Mouse (Mus musculus) frontal cortex, postnatal 36 days (tissue): ENCODE data around the gene Vmn1r57.
"Not testable (repeated sequence)": the region's sequence is repeated elsewhere in the genome, so short reads cannot be mapped to it uniquely, and the experiment has no call there.

Experiments
- DNase-seq, 2 experiments: peaks; one replicate each; pipeline ENCODE4 v3.0.0; 2022; ENCODE audit warnings: low spot score in 2 of 2

Vmn1r57 gene

DNA sequence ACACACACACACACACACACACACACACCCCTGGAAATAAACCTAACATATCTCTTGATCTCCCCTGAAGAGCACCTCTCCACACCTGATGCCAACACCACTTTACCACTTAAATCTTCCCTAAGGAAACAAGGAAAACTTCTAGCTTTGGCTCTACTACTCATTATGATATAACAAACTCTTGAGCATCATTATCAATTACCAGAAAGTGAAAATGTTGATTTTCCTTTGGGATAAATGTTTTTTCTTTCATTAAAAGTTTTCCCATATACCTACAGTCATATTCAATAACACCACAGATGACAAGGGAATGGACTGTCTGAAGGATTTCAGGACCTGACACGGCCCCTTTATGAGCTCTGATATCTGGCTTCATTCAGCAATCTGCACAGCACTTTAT lies at the start of gene Vmn1r57:
Vmn1r57 (plus strand) TSS at position 301 of the 400 bp plus-strand sequence.
- not testable (repeated sequence) for DNase-seq

DNA sequence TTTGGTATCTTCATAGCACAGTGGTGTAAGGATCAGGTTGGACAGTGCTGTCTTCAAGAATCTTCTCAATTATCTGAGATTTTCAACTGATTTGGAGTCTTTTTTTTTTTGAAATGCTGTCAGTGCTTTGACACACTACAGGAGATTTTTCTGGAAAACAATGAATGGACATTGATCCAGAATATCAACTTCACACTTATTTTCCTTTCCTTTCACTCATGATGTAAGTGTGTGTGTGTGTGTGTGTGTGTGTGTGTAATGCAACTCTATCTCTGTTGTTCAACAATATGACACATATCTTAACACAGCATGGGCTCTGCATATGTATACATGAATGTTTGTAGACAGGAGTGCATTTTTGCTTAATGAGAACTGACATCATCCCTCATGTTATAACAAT lies 21.6 kb upstream of the Vmn1r57 start, which contains the start of gene Vmn1r56:
Vmn1r56 (minus strand) TSS at position 101 of the 400 bp plus-strand sequence.
- not testable (repeated sequence) for DNase-seq

DNA sequence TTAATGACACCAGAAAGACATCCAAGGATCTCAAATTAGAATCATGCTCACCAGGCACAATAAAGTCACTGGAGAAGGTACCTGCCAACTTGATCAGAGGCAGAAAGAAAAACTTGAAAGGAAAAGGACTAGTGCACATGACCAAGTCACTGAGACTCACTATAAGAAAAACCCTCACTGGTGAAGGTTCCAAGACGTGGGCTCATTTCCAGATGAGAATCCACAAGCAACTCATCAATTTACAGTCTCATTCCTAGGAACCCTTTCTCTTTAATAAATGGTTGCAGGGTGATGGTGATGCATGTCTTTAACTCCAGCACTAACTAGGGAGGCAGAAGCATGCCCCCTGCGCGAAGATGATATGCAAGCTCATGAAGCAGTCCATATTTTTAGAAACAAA lies 44.8 kb downstream of the Vmn1r57 start:
- no peak for DNase-seq
